Mouse (Mus musculus): Measurements from ENCODE around the gene Klhl21. TPM values are rescaled to one million over a fixed set of nuclear protein-coding genes. Genes with fewer than 3 reads are reported as not detected.

Gene Klhl21
- total and polyA plus RNA-seq, 2 experiments from 2014 or later: 31.8 to 70.4 TPM

DNA sequence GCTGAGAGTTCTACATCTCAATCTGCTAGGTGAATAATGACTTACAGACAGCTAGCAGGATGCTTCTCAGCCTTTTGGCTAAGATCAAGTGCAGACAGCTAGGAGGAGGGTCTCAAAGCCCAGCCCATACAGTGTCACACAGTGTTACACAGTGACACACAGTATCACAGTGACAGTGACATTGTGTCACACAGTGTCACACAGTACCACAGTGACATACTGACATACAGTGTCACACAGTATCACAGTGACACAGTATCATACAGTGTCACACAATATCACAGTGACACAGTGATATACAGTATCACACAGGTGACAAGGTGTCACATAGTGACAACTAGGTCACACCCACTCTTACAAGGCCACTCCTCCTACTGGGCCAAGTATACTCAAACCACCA lies 58.7 kb downstream of the Klhl21 start:
- no peak overlapping the region for H3K9ac ChIP-seq (replicated peaks; ENCODE audit: low read depth, low read length)
- H3K9me3 ChIP-seq (replicated peaks; ENCODE audit: control insufficient read depth, low read length): no peaks in the 10 kb centered on the region
- ATAC-seq (ENCODE audit: insufficient read depth, low read depth) (no peak), DNase-seq (ENCODE audit: low spot score) (no peak)
- no peak overlapping the region for H3K27ac ChIP-seq (ENCODE audit: low read depth)
- H3K4me2 ChIP-seq (ENCODE audit: low read depth, low read length): no peak overlapping the region
- no peak overlapping the region for H3K4me3 ChIP-seq (ENCODE audit: low read depth, low read length)
- TF ChIP-seq CTCF (IDR thresholded peaks at IDR 0.05; ENCODE audit: low read depth): no peak
- no peak for TF ChIP-seq EP300 (IDR thresholded peaks at IDR 0.05; ENCODE audit: low read depth)
- peaks cover 10% of the 10 kb centered on the region; the same call in 1 of the 2 replicates for H3K4me1 ChIP-seq (ENCODE audit: control insufficient read depth, insufficient read depth)
- no peaks in the 10 kb centered on the region for H3K27me3 ChIP-seq (ENCODE audit: control insufficient read depth, insufficient read depth, low read length)
- no peaks in the 10 kb centered on the region for H3K36me3 ChIP-seq (replicated peaks; ENCODE audit: control insufficient read depth, insufficient read depth, low read length)

Other genes starting within 250 kb of the Klhl21 start
- 72.7 and 739 TPM in 2 replicates for gene Camta1, start 146.9 kb upstream of the Klhl21 start, total RNA-seq (2014; rRNA removed; ENCODE audit: low replicate concordance)
- 240 and 250 TPM in 2 replicates for gene Camta1, start 146.9 kb upstream of the Klhl21 start, polyA plus RNA-seq (2015; fragmentation: Nextera tagmentation; extraction: Ambion mirVana)
- 92.5 and 95.3 TPM in 2 replicates for gene Dnajc11, start 75.1 kb upstream of the Klhl21 start, total RNA-seq (2014; rRNA removed; ENCODE audit: low replicate concordance)
- gene Dnajc11, start 75.1 kb upstream of the Klhl21 start, polyA plus RNA-seq (2015; fragmentation: Nextera tagmentation; extraction: Ambion mirVana): 41.4 and 47.7 TPM in 2 replicates
- gene Thap3, start 19.8 kb upstream of the Klhl21 start, total RNA-seq (2014; rRNA removed; ENCODE audit: low replicate concordance): 16.9 and 23.2 TPM in 2 replicates
- gene Thap3, start 19.8 kb upstream of the Klhl21 start, polyA plus RNA-seq (2015; fragmentation: Nextera tagmentation; extraction: Ambion mirVana): 22.0 and 27.4 TPM in 2 replicates
- gene Phf13, start 12.5 kb upstream of the Klhl21 start, total RNA-seq (2014; rRNA removed; ENCODE audit: low replicate concordance): 8.0 and 10.7 TPM in 2 replicates
- 8.4 and 9.3 TPM in 2 replicates for gene Phf13, start 12.5 kb upstream of the Klhl21 start, polyA plus RNA-seq (2015; fragmentation: Nextera tagmentation; extraction: Ambion mirVana)
- 1.7 and 11.3 TPM in 2 replicates for gene Zbtb48, start 18.9 kb downstream of the Klhl21 start, total RNA-seq (2014; rRNA removed; ENCODE audit: low replicate concordance)
- 6.5 and 9.0 TPM in 2 replicates for gene Zbtb48, start 18.9 kb downstream of the Klhl21 start, polyA plus RNA-seq (2015; fragmentation: Nextera tagmentation; extraction: Ambion mirVana)
- not detected in 2 replicates for gene Tas1r1, start 29.8 kb downstream of the Klhl21 start, total RNA-seq (2014; rRNA removed; ENCODE audit: low replicate concordance)
- gene Tas1r1, start 29.8 kb downstream of the Klhl21 start, polyA plus RNA-seq (2015; fragmentation: Nextera tagmentation; extraction: Ambion mirVana): 0.07 and 0.08 TPM in 2 replicates
- gene Nol9, start 30.5 kb downstream of the Klhl21 start, total RNA-seq (2014; rRNA removed; ENCODE audit: low replicate concordance): 8.0 and 13.9 TPM in 2 replicates
- gene Nol9, start 30.5 kb downstream of the Klhl21 start, polyA plus RNA-seq (2015; fragmentation: Nextera tagmentation; extraction: Ambion mirVana): 7.5 and 7.8 TPM in 2 replicates
- gene Plekhg5, start 63.7 kb downstream of the Klhl21 start, total RNA-seq (2014; rRNA removed; ENCODE audit: low replicate concordance): 16.6 and 18.0 TPM in 2 replicates
- 8.8 and 10.6 TPM in 2 replicates for gene Plekhg5, start 63.7 kb downstream of the Klhl21 start, polyA plus RNA-seq (2015; fragmentation: Nextera tagmentation; extraction: Ambion mirVana)
- gene Tnfrsf25, start 107.1 kb downstream of the Klhl21 start, total RNA-seq (2014; rRNA removed; ENCODE audit: low replicate concordance): 0.89 TPM in 1 of 2 replicates, not detected in the other
- 0.75 and 1.2 TPM in 2 replicates for gene Tnfrsf25, start 107.1 kb downstream of the Klhl21 start, polyA plus RNA-seq (2015; fragmentation: Nextera tagmentation; extraction: Ambion mirVana)
- 0.34 and 0.97 TPM in 2 replicates for gene Espn, start 143.6 kb downstream of the Klhl21 start, total RNA-seq (2014; rRNA removed; ENCODE audit: low replicate concordance)
- gene Espn, start 143.6 kb downstream of the Klhl21 start, polyA plus RNA-seq (2015; fragmentation: Nextera tagmentation; extraction: Ambion mirVana): 0.69 and 0.87 TPM in 2 replicates
- gene Hes2, start 150.1 kb downstream of the Klhl21 start, total RNA-seq (2014; rRNA removed; ENCODE audit: low replicate concordance): not detected in 2 replicates
- gene Hes2, start 150.1 kb downstream of the Klhl21 start, polyA plus RNA-seq (2015; fragmentation: Nextera tagmentation; extraction: Ambion mirVana): not detected in 2 replicates
- 17.9 and 39.5 TPM in 2 replicates for gene Acot7, start 169.3 kb downstream of the Klhl21 start, total RNA-seq (2014; rRNA removed; ENCODE audit: low replicate concordance)
- gene Acot7, start 169.3 kb downstream of the Klhl21 start, polyA plus RNA-seq (2015; fragmentation: Nextera tagmentation; extraction: Ambion mirVana): 68.8 and 73.5 TPM in 2 replicates